Mouse (Mus musculus) ovary, postnatal 10 days (tissue): ENCODE measurements around the gene Gm9913.

Source experiments
- DNase-seq: peaks from one replicate; pipeline ENCODE4 v3.0.0; 2022; ENCODE audit warnings: low spot score

Gene Gm9913

GRCm38 (mm10) chr2:125555830-125556229 is 50.9 kb downstream of the Gm9913 start:
- DNase-seq: no peak
